Mouse (Mus musculus): ENCODE measurements at regions not wholly inside any gene's neighbourhood (a gene's known extent, or its start where the extent isn't known, plus 50 kb on each side); places are given as distances from the start of the nearest gene placed in this dataset.
"Not testable (repeated sequence)": the region's sequence is repeated elsewhere in the genome, so short reads cannot be mapped to it uniquely, and the experiment has no call there.

GRCm38 (mm10) chr3:5820243-5820642 is 69.6 kb downstream of the Gm8797 start:
- TF ChIP-seq CTCF, EP300 (IDR thresholded peaks at IDR 0.05): not testable (repeated sequence)
